Mouse (Mus musculus) midbrain, embryonic 11.5 days (tissue): ENCODE measurements around the gene 2700049A03Rik. TPM values are rescaled to one million over a fixed set of nuclear protein-coding genes. Genes with fewer than 3 reads are reported as not detected.

Experiments used
- ATAC-seq: fragments of 200-750 bp; cut with Nextera tagmentation; 2 replicates; pipeline ENCODE4 v1.8.0; 2017; ENCODE audit warnings: moderate TSS enrichment, moderate library complexity; ENCODE audit not compliant: low FRiP score
- DNase-seq: peaks from one replicate; pipeline ENCODE4 v3.0.0; 2015; ENCODE audit warnings: low spot score; ENCODE audit errors: missing footprints
- H3K27ac ChIP-seq: fragments of 300-500 bp; sonication (generic); 2 replicates; pipeline ENCODE4 v1.5.1; 2014; ENCODE audit warnings: low read depth, low read length
- H3K27me3 ChIP-seq: fragments of 300-500 bp; sonication (generic); 2 replicates; pipeline ENCODE4 v1.6.1; 2014; ENCODE audit warnings: mild to moderate bottlenecking, low read length, moderate library complexity, mixed read lengths; ENCODE audit not compliant: control insufficient read depth, insufficient read depth
- H3K36me3 ChIP-seq: fragments of 300-500 bp; sonication (generic); 2 replicates; pipeline ENCODE4 v1.6.1; 2014; ENCODE audit warnings: mild to moderate bottlenecking, low read length, moderate library complexity, mixed read lengths; ENCODE audit not compliant: control insufficient read depth, insufficient read depth
- H3K4me1 ChIP-seq: fragments of 300-500 bp; sonication (generic); 2 replicates; pipeline ENCODE4 v1.6.1; 2014; ENCODE audit warnings: low read length; ENCODE audit not compliant: control insufficient read depth, insufficient read depth
- H3K4me2 ChIP-seq: fragments of 300-500 bp; sonication (generic); 2 replicates; pipeline ENCODE4 v1.6.1; 2014; ENCODE audit warnings: mild to moderate bottlenecking, moderate library complexity
- H3K4me3 ChIP-seq: fragments of 300-500 bp; sonication (generic); 2 replicates; pipeline ENCODE4 v1.5.1; 2014; ENCODE audit warnings: low read depth, low read length
- H3K9ac ChIP-seq: fragments of 300-500 bp; sonication (generic); 2 replicates; pipeline ENCODE4 v1.6.1; 2014; ENCODE audit warnings: low read length
- H3K9me3 ChIP-seq: fragments of 300-500 bp; sonication (generic); 2 replicates; pipeline ENCODE4 v1.6.1; 2016; ENCODE audit warnings: low read length; ENCODE audit not compliant: control insufficient read depth
- WGBS: fragments of 180-500 bp; shearing (Covaris S2); extraction: QIAGEN DNeasy Blood & Tissue Kit; methylation state at CpG from one replicate; pipeline ENCODE4 v1.1.7; 2014; 5-methylcytosine and 5-hydroxymethylcytosine counted together
- polyA plus RNA-seq: library from polyadenylated mRNA; unstranded; fragments of >200 nt; fragmentation: Nextera tagmentation; extraction: Ambion mirVana; gene quantifications from 2 replicates; pipeline ENCODE4 v1.2.1, GENCODE M21; 2014

2700049A03Rik gene
- polyA plus RNA-seq, 1 experiment from 2014 or later = 20.6 TPM

DNA sequence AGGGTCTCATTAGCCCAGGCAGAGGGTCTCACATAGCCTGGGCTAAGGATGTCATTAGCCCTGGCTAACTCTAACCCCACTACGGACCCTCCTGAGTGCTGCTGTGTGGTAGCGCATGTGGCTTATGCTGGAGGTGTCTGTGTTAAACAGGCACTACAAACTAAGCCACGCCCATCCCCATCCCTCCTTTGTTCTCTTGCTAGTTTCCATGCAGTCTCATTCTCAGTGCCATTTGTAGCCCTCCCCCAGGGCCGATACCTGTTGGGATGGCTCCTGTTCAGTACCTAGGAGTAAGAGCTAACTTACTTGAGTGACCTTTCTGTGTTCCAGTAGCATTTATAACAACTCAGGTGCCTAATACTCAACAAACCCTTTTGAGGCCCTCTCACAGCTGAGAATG, 100.4 kb downstream of the 2700049A03Rik start:
- Histone ChIP-seq H3K9ac (no peak overlapping the region), H3K27me3 (no peaks in the 10 kb centered on the region), H3K27ac (no peak overlapping the region), H3K4me2 (no peak overlapping the region), H3K9me3 (no peaks in the 10 kb centered on the region; the same call in 1 of the 2 replicates), H3K4me3 (no peak overlapping the region), H3K4me1 (peaks cover 2% of the 10 kb centered on the region; the same call in 1 of the 2 replicates), H3K36me3 (peaks cover under 1% of the 10 kb centered on the region; the same call in 1 of the 2 replicates)
- 78% methylated on average over 4 of the region's 4 CpGs for WGBS
- no peak for DNase-seq
- no peak for ATAC-seq

DNA sequence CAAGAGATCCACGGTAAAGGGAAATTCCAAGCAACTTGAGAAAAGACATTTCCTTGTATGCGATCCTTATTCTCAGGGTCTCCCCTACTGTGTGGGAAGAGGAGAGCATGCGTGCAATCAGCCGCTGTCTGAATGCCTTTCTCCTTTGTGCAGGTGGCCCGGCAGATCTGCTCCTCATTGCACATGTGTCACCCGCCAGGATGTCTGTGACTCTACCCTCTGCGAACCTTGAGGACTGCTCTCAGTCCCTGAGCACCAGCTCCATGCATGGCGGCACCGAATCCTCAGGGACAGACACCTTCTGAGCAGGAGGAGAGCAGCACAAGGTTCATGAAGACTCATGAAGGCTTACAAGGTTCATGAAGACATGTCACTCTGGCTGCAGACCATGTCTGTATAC, 106.1 kb downstream of the 2700049A03Rik start:
- Histone ChIP-seq H3K9ac (no peak overlapping the region), H3K4me2 (no peak overlapping the region), H3K27me3 (no peaks in the 10 kb centered on the region), H3K27ac (no peak overlapping the region), H3K4me1 (no peaks in the 10 kb centered on the region), H3K36me3 (peaks cover 14% of the 10 kb centered on the region), H3K4me3 (no peak overlapping the region), H3K9me3 (no peaks in the 10 kb centered on the region; the same call in 1 of the 2 replicates)
- WGBS = 90% methylated on average over 9 of the region's 9 CpGs
- ATAC-seq (no peak), DNase-seq (peak; percentile 64)

DNA sequence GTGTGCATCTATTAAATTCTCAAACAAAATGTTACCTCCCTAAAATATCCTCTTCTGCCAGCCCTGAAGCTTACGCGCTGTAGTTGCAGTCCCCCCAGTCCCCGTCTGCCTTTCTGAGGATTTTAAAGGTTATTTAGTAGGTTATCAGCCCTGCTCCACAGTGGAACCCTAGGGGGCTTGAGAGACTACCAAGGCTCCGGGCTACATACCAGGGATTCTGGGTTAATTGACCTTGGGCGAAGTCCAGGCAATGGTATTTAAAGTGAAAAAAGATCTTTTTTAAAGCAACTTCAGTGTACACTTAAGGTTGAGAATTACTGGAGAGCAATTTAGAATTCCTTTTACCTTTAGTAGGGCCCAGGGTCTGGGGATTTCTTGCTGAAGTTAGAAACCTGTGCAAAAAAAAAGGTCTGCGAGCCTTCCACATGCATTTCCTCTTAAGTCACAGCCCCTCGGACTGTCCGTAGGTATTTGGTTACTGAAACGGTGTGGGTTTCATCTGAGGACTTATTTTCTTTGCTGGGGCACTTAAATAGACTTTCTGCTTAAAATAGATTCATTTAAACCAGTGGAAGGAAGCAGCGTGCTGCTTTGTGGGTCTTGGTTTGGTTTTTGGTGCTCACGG, 108.2 kb downstream of the 2700049A03Rik start:
- no peaks in the 10 kb centered on the region; the same call in 1 of the 2 replicates for H3K9me3 ChIP-seq
- ATAC-seq = no peak
- H3K27me3 ChIP-seq = no peaks in the 10 kb centered on the region
- WGBS = 80% methylated on average over 11 of the region's 11 CpGs
- no peak overlapping the region for H3K9ac ChIP-seq
- H3K4me3 ChIP-seq = no peak overlapping the region
- H3K36me3 ChIP-seq = peaks cover 14% of the 10 kb centered on the region
- peak; percentile 83 for DNase-seq
- H3K27ac ChIP-seq = no peak overlapping the region
- H3K4me2 ChIP-seq = no peak overlapping the region
- no peaks in the 10 kb centered on the region for H3K4me1 ChIP-seq

DNA sequence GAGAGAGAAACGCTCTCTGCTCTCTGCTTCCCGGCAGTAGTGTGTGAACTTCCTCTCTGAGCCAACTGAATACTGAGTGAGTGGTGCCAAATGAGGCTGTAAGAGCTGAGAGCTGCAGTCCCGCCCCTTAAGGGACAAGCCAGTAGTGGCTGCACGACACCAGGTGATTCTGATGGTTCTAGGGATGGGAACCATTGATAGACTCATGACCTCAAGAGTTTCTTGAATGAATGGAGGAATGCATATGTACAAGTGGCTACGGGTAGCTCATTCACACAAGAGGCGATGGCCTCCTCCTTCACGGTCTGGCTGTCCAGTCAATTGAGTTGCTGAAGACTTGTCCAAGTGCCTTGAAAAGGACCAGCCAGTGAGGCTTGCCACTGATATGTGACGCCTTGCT, 110.5 kb downstream of the 2700049A03Rik start:
- Histone ChIP-seq H3K4me2 (no peak overlapping the region), H3K36me3 (peaks cover 12% of the 10 kb centered on the region), H3K4me1 (no peaks in the 10 kb centered on the region), H3K27ac (no peak overlapping the region), H3K4me3 (no peak overlapping the region), H3K9ac (no peak overlapping the region), H3K27me3 (no peaks in the 10 kb centered on the region), H3K9me3 (no peaks in the 10 kb centered on the region; the same call in 1 of the 2 replicates)
- ATAC-seq = no peak
- 86% methylated on average over 8 of the region's 8 CpGs for WGBS
- peak; percentile 74 for DNase-seq

DNA sequence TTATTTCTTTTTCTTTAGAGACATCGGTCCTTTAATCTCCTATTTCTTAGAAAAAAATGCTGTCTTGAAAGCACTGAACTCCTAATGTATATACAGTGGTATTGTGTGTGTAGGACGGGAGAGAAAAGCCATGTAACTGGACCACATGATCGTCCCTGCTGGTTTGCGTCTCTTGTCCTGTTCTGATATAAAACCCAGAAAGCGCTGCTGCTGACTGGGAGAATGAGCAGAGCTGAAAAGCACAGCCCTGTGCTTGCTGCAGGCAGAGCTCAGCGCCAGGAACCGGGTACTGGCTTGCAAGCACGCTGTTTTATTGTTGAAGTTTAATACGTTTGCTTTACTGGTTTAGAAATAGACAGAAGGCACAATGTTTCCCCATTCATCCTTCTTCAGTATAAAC, 112.7 kb downstream of the 2700049A03Rik start:
- ATAC-seq (no peak), DNase-seq (peak; percentile 70)
- Histone ChIP-seq H3K27ac (no peak overlapping the region), H3K4me1 (no peaks in the 10 kb centered on the region), H3K9ac (no peak overlapping the region), H3K9me3 (no peaks in the 10 kb centered on the region), H3K36me3 (no peaks in the 10 kb centered on the region; the same call in 1 of the 2 replicates), H3K4me2 (no peak overlapping the region), H3K27me3 (no peaks in the 10 kb centered on the region), H3K4me3 (no peak overlapping the region)
- WGBS = 77% methylated on average over 9 of the region's 9 CpGs

DNA sequence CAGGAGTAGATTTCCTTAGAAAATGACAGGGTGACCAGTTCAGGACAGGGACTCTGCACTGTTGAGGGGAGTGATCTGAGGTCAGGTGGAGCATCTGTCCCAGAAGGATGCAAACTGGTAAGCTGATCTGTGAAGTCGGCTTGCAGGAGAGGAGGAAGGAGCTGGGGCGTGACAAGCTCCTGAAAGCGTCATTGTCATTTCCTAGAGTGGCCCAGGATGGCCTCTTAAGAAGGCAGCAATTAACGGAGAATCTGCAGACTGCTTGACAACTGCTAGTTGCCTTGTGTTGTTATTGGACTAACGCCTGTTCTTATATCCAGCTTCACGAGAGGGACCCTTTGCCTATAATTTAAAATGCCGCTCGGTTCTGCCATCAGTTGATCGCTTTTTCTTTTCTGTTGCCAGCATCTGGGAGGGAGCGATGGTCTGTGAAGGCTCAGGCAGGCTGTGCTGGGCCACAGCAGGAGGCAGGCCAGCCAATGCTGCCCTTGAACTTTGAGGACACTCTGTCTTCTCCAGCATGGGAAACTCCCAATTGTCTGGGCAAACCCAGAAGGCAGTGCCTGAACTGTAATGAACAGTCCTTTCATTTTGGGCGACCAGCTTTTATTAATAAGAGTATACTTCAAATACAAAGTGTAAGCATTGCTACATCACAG, 116.0 kb downstream of the 2700049A03Rik start:
- H3K4me3 ChIP-seq = no peak overlapping the region
- H3K36me3 ChIP-seq = no peaks in the 10 kb centered on the region
- no peak overlapping the region for H3K9ac ChIP-seq
- 46% methylated on average over 11 of the region's 11 CpGs for WGBS
- ATAC-seq (no peak), DNase-seq (peak; percentile 82)
- no peaks in the 10 kb centered on the region for H3K27me3 ChIP-seq
- no peaks in the 10 kb centered on the region for H3K4me1 ChIP-seq
- H3K9me3 ChIP-seq = no peaks in the 10 kb centered on the region
- no peak overlapping the region for H3K27ac ChIP-seq
- no peak overlapping the region for H3K4me2 ChIP-seq

DNA sequence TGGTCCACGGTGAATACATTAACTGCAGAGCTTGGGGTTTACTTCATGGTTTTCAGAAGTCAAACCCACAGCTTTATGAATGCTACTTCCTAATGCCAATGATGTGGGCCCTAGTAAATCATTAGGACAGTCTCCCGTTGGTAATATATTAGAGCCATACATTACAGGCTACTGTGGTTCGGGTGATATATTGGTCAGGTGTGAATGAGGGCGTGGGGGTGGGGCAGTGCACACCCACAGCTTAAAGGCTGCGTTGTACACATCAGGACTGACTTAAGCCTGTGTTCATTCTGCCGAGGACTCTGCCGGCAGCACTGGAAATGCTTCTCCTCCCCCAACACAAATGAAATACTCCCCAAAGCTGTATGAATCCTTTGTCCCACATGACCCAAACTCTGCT, 118.1 kb downstream of the 2700049A03Rik start:
- DNase-seq (no peak), ATAC-seq (no peak)
- Histone ChIP-seq H3K4me1 (no peaks in the 10 kb centered on the region), H3K9ac (no peak overlapping the region), H3K4me2 (no peak overlapping the region), H3K27me3 (no peaks in the 10 kb centered on the region), H3K27ac (no peak overlapping the region), H3K36me3 (no peaks in the 10 kb centered on the region), H3K9me3 (no peaks in the 10 kb centered on the region), H3K4me3 (no peak overlapping the region)
- 88% methylated on average over 7 of the region's 7 CpGs for WGBS

DNA sequence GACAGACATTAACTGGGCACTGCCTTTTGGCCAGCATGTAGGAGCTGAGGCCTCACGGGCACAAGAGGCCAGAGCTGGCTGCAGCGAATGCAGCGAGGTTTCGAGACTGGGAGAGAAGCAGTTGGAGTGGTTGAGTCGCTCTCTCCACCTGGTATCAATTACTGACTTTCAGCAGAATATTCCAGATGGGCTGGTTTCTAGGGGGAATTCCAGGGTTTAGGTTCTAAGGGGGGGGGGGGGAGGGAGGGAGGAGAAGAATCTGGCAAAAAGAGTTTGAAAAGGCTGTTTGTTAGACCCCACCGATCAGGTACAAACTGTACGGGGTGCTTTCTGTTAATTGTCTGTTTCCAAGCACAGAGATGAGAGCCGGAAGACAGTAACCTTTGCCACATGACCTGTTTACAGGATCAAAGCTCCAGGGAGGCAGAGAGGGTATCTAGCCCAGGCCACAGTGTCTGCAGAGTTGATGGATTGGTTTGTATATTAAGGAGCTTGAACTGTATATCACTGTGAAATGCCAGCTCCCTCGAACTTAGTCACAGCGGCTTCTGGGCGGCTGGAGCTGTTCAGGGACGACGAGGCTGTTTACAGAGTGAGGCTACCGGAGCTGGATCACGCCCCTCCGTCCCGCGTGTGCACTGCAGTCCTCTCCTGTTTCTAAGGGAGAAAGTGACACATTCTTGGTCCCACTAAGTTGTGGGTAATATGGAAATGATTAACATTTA, 121.7 kb downstream of the 2700049A03Rik start:
- 70% methylated on average over 18 of the region's 18 CpGs for WGBS
- ATAC-seq = no peak

DNA sequence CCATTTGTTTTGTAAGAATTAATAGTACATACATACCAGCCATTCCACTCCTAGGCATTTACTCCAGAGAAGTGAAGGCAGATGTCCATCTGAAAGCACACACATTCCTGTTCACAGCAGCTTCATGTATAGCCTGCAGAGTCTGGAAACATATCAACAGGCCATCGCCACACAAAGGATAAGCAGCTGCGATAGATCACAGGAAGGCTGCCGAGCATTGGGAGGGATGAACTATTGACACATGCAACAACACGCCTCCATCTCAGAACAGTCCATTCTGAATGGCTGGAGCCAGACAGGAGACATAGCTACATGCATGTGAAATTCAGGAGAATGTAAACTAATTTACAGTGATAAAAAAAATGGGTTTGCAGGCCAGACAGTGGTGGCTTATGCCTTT, 127.6 kb downstream of the 2700049A03Rik start:
- no peak overlapping the region for H3K27ac ChIP-seq
- peak; percentile 54 for DNase-seq
- H3K9ac ChIP-seq = no peak overlapping the region
- no peaks in the 10 kb centered on the region for H3K27me3 ChIP-seq
- no peaks in the 10 kb centered on the region for H3K9me3 ChIP-seq
- H3K4me1 ChIP-seq = no peaks in the 10 kb centered on the region
- no peak overlapping the region for H3K4me2 ChIP-seq
- no peak for ATAC-seq
- H3K36me3 ChIP-seq = no peaks in the 10 kb centered on the region
- no peak overlapping the region for H3K4me3 ChIP-seq
- WGBS = 86% methylated on average over 4 of the region's 4 CpGs

More for the DNA sequence above, 121.7 kb downstream of the 2700049A03Rik start:
- Histone ChIP-seq H3K9ac (no peak overlapping the region), H3K36me3 (no peaks in the 10 kb centered on the region), H3K27ac (no peak overlapping the region), H3K4me2 (no peak overlapping the region), H3K27me3 (no peaks in the 10 kb centered on the region), H3K9me3 (no peaks in the 10 kb centered on the region), H3K4me3 (no peak overlapping the region), H3K4me1 (no peaks in the 10 kb centered on the region)
- peak; percentile 80 for DNase-seq
